Comparison of ENCODE assay signal across 20 mouse cellular contexts in genomic region chr2:27692608-27693007, GRCm38 (mm10). TPM values are rescaled to one million over a fixed set of nuclear protein-coding genes. Genes with fewer than 3 reads are reported as not detected.
DNase-seq lines count a peak whose midpoint lies in the region; ATAC-seq lines count a peak whose summit lies in the region.
"Had no signal": no experiment of that assay in that cellular context is flagged by ENCODE, and none has a peak within 500 bp of the region (broad histone marks: within the 10 kb centered on the region; RNA-seq: fewer than 3 reads in every experiment).

No protein-coding gene starts in this region.

- H3K4me3 ChIP-seq in heart, embryonic 10.5 days, result 0 out of 2 replicates have a peak overlapping the region, but pooled peaks have one; percentile 1
- no peak overlapping the region for H3K4me3 ChIP-seq in lung, embryonic 16.5 days (ENCODE audit: low read length)
- H3K4me3 ChIP-seq in heart, embryonic 15.5 days, result no peak overlapping the region
- H3K4me3 ChIP-seq in stomach, embryonic 16.5 days (replicated peaks; ENCODE audit: low read length), result no peak overlapping the region
- H3K4me3 ChIP-seq: erythroblast, embryonic 14.5 days; neural tube, embryonic 13.5 days had no signal

- no peaks in the 10 kb centered on the region for H3K36me3 ChIP-seq in heart, embryonic 10.5 days
- no peaks in the 10 kb centered on the region for H3K36me3 ChIP-seq in lung, embryonic 16.5 days (ENCODE audit: control insufficient read depth, insufficient read depth, low read length)
- H3K36me3 ChIP-seq in heart, embryonic 15.5 days, result no peaks in the 10 kb centered on the region
- H3K36me3 ChIP-seq in stomach, embryonic 16.5 days (ENCODE audit: control insufficient read depth, insufficient read depth, low read length), result no peaks in the 10 kb centered on the region
- H3K36me3 ChIP-seq: neural tube, embryonic 13.5 days had no signal

- peak overlapping the region; percentile 50 for H3K27ac ChIP-seq in heart, embryonic 10.5 days
- no peak overlapping the region for H3K27ac ChIP-seq in lung, embryonic 16.5 days (ENCODE audit: low read length)
- peak overlapping the region; percentile 68 for H3K27ac ChIP-seq in heart, embryonic 15.5 days
- H3K27ac ChIP-seq in stomach, embryonic 16.5 days (ENCODE audit: low read length), result peak overlapping the region; percentile 88
- H3K27ac ChIP-seq: hindbrain, embryonic 14.5 days; neural tube, embryonic 13.5 days had no signal

- WGBS in heart, embryonic 10.5 days, result 39% methylated on average over 3 of the region's 3 CpGs
- 48% methylated on average over 2 of the region's 3 CpGs for WGBS in lung, embryonic 16.5 days
- WGBS in heart, embryonic 15.5 days, result 33% methylated on average over 3 of the region's 3 CpGs
- WGBS in stomach, embryonic 16.5 days, result 67% methylated on average over 3 of the region's 3 CpGs

- peak overlapping the region; percentile 1; the same call in 1 of the 2 replicates for H3K9ac ChIP-seq in lung, embryonic 16.5 days (ENCODE audit: low read length)
- H3K9ac ChIP-seq in heart, embryonic 15.5 days, result no peak overlapping the region
- H3K9ac ChIP-seq in stomach, embryonic 16.5 days (ENCODE audit: low read length), result 0 out of 2 replicates have a peak overlapping the region, but pooled peaks have one; percentile 49
- H3K9ac ChIP-seq: forebrain, postnatal 0 days; hindbrain, embryonic 14.5 days; neural tube, embryonic 13.5 days had no signal

- intact Hi-C loops in heart, postnatal 10 days (cut with DNase I), result no loop called here

- H3K4me1 ChIP-seq in heart, embryonic 10.5 days, result peaks cover 90% of the 10 kb centered on the region
- H3K4me1 ChIP-seq in lung, embryonic 16.5 days (replicated peaks; ENCODE audit: control insufficient read depth, insufficient read depth, low read length), result peaks cover 53% of the 10 kb centered on the region
- H3K4me1 ChIP-seq in heart, embryonic 15.5 days (replicated peaks), result peaks cover 83% of the 10 kb centered on the region
- H3K4me1 ChIP-seq in stomach, embryonic 16.5 days (ENCODE audit: control insufficient read depth, insufficient read depth, low read length), result peaks cover 59% of the 10 kb centered on the region

- H3K9me3 ChIP-seq in heart, embryonic 10.5 days, result no peaks in the 10 kb centered on the region
- no peaks in the 10 kb centered on the region for H3K9me3 ChIP-seq in lung, embryonic 16.5 days (ENCODE audit: control insufficient read depth, low read length)
- no peaks in the 10 kb centered on the region for H3K9me3 ChIP-seq in heart, embryonic 15.5 days (replicated peaks)
- no peaks in the 10 kb centered on the region for H3K9me3 ChIP-seq in stomach, embryonic 16.5 days (replicated peaks; ENCODE audit: control insufficient read depth, low read length)
- H3K9me3 ChIP-seq: neural tube, embryonic 13.5 days had no signal

- ATAC-seq in lung, embryonic 16.5 days (ENCODE audit: low read depth), result 0 out of 2 replicates have a peak, but pooled peaks have one; percentile 11
- ATAC-seq in heart, embryonic 15.5 days (replicated peaks; ENCODE audit: insufficient number of reproducible peaks, insufficient read depth, low FRiP score, low read depth), result peak; percentile 68
- no peak for ATAC-seq in stomach, embryonic 16.5 days (ENCODE audit: insufficient read depth, low FRiP score)
- ATAC-seq in frontal cortex, adult (ENCODE audit: low TSS enrichment), result no peak
- ATAC-seq: forebrain, postnatal 0 days had no signal

- no peak for DNase-seq in heart, embryonic 10.5 days (ENCODE audit: low spot score)
- no peak for DNase-seq in heart, postnatal 10 days
- no peak for DNase-seq in lung, postnatal 25 days (ENCODE audit: low spot score)
- no peak for DNase-seq in yolk sac, embryonic 10.5 days (ENCODE audit: low spot score)
- DNase-seq: adrenal gland, postnatal 14 days; cerebellum, adult 9-10 months; embryo, embryonic 11 days; forebrain, postnatal 0 days; gastrocnemius, postnatal 36 days; kidney, adult 18-20 months; layer of hippocampus, postnatal 36 days; left cerebral cortex, postnatal 4 days; right cerebral cortex, postnatal 25 days had no signal

- H3K27me3 ChIP-seq in heart, embryonic 10.5 days (ENCODE audit: insufficient read depth, poor library complexity, severe bottlenecking), result peaks cover 49% of the 10 kb centered on the region
- no peaks in the 10 kb centered on the region for H3K27me3 ChIP-seq in lung, embryonic 16.5 days (ENCODE audit: control insufficient read depth, insufficient read depth, low read depth, low read length)
- H3K27me3 ChIP-seq in heart, embryonic 15.5 days, result no peaks in the 10 kb centered on the region; the same call in 1 of the 2 replicates
- H3K27me3 ChIP-seq in stomach, embryonic 16.5 days (ENCODE audit: control insufficient read depth, insufficient read depth, low read length), result no peaks in the 10 kb centered on the region
- H3K27me3 ChIP-seq: neural tube, embryonic 13.5 days had no signal

- H3K4me2 ChIP-seq in lung, embryonic 16.5 days (ENCODE audit: low read depth, low read length), result no peak overlapping the region
- peak overlapping the region; percentile 31 for H3K4me2 ChIP-seq in heart, embryonic 15.5 days
- no peak overlapping the region for H3K4me2 ChIP-seq in stomach, embryonic 16.5 days (ENCODE audit: low read depth, low read length)
- H3K4me2 ChIP-seq: hindbrain, embryonic 14.5 days; neural tube, embryonic 13.5 days had no signal

RNA-seq across cellular contexts. Expression of gene Rxra, which starts 16.4 kb away (rescaled TPM):
- 6.4 and 8.0 TPM in 2 replicates for polyA plus RNA-seq in heart, embryonic 10.5 days (2016; fragmentation: Nextera tagmentation; extraction: Ambion mirVana)
- total RNA-seq in heart, postnatal 10 days (2021), result 10 to 100 TPM; 38.6 to 42.5 TPM
- 11.3 TPM in 2 replicates for polyA plus RNA-seq in lung, embryonic 16.5 days (2015; fragmentation: Nextera tagmentation; extraction: Ambion mirVana)
- 6.6 and 9.5 TPM in 2 replicates for polyA plus RNA-seq in heart, embryonic 15.5 days (2015; fragmentation: Nextera tagmentation; extraction: Ambion mirVana)
- polyA plus RNA-seq in stomach, embryonic 16.5 days (2015; fragmentation: Nextera tagmentation; extraction: Ambion mirVana), result 11.9 and 12.4 TPM in 2 replicates

Comparison
In these comparisons a context has a peak if more than half of its experiments do, and no peak if none do; other contexts are left out.
1. ATAC-seq: peak in lung, embryonic 16.5 days (single experiment) and heart, embryonic 15.5 days (single experiment); none in stomach, embryonic 16.5 days (single experiment) and frontal cortex, adult (single experiment).